Mouse (Mus musculus): ENCODE results near the gene Lrp2. TPM values are rescaled to one million over a fixed set of nuclear protein-coding genes. Genes with fewer than 3 reads are reported as not detected.

The Lrp2 gene
- polyA plus RNA-seq, 1 experiment = not detected

DNA sequence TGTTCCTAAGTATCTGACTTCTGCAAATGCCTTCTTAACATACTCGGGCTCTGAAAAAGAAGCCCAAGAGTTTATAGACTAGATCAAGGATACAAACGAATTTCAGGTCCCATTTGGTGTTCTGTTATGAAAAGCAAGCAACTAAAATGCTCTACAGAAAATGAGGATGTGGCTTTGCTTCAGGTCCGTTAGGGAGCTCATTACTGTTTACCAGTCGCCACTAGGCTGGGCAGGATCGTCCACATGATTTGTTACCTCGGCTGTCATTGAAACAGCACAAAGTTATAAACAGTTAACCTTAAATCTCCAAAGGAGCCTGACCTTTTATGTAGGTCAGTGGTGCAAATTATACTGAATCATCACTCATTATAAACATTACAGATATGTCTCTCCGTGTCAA lies 29.2 kb downstream of the Lrp2 start:
- WGBS = 76% methylated on average over 7 of the region's 7 CpGs
- Histone ChIP-seq H3K27ac (ENCODE audit: insufficient read depth, low read depth, low read length) (no peak overlapping the region), H3K4me1 (ENCODE audit: control insufficient read depth, insufficient read depth, low read length) (no peaks in the 10 kb centered on the region), H3K4me3 (ENCODE audit: insufficient read depth, low read depth, low read length) (no peak overlapping the region)
- TF ChIP-seq POLR2A (IDR thresholded peaks at IDR 0.05; ENCODE audit: insufficient read depth, low read depth, low read length) (no peak), CTCF (IDR thresholded peaks at IDR 0.05; ENCODE audit: insufficient read depth, low read depth, low read length) (no peak)

DNA sequence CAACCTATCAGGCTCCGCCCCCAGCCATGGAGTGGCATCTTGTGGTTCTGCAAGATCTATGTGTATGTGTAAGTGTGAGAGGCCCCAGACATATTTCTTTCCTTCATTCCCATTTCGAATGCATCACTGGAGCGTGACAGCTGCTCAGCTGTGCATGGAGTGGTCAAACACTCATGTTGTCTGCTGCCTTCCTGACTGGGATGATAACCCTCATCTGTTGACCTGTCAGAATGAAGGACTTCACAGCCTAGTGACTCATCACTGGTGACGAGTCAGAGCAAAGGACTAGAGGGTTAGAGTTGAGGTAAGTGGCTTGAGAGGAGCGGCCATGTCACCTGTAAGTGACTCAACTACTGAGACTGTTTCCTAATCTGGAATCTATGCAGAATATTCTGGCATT lies 34.2 kb downstream of the Lrp2 start:
- Histone ChIP-seq H3K4me3 (ENCODE audit: insufficient read depth, low read depth, low read length) (no peak overlapping the region), H3K4me1 (ENCODE audit: control insufficient read depth, insufficient read depth, low read length) (no peaks in the 10 kb centered on the region), H3K27ac (ENCODE audit: insufficient read depth, low read depth, low read length) (no peak overlapping the region)
- 95% methylated on average over 5 of the region's 5 CpGs for WGBS
- no peak for TF ChIP-seq CTCF (IDR thresholded peaks at IDR 0.05; ENCODE audit: insufficient read depth, low read depth, low read length)
- TF ChIP-seq POLR2A (IDR thresholded peaks at IDR 0.05; ENCODE audit: insufficient read depth, low read depth, low read length) = no peak

DNA sequence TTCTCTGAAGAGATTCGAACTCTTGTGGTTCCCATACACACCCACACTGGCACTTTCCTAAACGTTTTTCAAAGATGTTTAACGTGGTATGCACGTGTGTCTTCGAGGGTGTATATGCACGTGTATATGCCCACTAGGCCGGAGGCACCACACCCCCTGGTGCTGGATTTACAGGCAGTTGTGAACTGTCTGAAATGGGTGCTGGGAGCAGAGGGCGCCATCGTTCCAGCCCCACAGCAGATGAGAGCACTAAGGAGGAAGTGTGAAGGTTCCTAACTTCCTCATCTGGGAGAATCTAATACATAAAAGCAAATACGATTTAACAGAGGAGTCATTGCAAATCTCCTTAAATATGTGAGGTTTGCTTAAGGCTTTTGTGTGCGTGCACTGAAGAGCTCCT lies 39.0 kb downstream of the Lrp2 start:
- WGBS = 89% methylated on average over 11 of the region's 11 CpGs

DNA sequence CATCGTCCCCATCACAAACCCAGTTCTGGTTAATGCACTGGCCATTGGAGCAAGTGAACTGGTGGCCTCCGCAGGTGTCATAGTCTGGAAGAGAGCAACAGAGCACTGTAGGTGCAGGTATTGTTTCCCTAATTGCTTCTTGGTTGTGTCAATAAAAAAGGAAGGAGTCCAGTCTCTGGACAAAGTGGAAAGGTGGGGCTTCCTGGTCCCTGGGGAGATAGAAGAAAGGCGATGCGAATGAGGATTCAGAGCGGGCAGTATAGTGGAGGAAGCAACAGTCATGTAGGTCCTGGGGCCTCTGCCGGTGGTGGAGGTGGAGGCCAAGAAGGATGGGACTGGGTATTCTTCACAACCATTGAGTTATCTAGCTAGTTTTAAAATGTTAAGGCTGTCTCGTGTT lies 49.8 kb downstream of the Lrp2 start:
- 84% methylated on average over 7 of the region's 7 CpGs for WGBS
- H3K27ac ChIP-seq (ENCODE audit: insufficient read depth, low read depth, low read length) = no peak overlapping the region
- H3K4me1 ChIP-seq (ENCODE audit: control insufficient read depth, insufficient read depth, low read length) = peaks cover 3% of the 10 kb centered on the region; the same call in 1 of the 2 replicates
- TF ChIP-seq CTCF (IDR thresholded peaks at IDR 0.05; ENCODE audit: insufficient read depth, low read depth, low read length) (no peak), POLR2A (IDR thresholded peaks at IDR 0.05; ENCODE audit: insufficient read depth, low read depth, low read length) (no peak)
- no peak overlapping the region for H3K4me3 ChIP-seq (ENCODE audit: insufficient read depth, low read depth, low read length)

More for the DNA sequence above, 39.0 kb downstream of the Lrp2 start:
- TF ChIP-seq CTCF (IDR thresholded peaks at IDR 0.05; ENCODE audit: insufficient read depth, low read depth, low read length) (no peak), POLR2A (IDR thresholded peaks at IDR 0.05; ENCODE audit: insufficient read depth, low read depth, low read length) (no peak)
- H3K4me3 ChIP-seq (ENCODE audit: insufficient read depth, low read depth, low read length) = no peak overlapping the region
- no peak overlapping the region for H3K27ac ChIP-seq (ENCODE audit: insufficient read depth, low read depth, low read length)
- H3K4me1 ChIP-seq (ENCODE audit: control insufficient read depth, insufficient read depth, low read length) = peaks cover 2% of the 10 kb centered on the region; the same call in 1 of the 2 replicates

DNA sequence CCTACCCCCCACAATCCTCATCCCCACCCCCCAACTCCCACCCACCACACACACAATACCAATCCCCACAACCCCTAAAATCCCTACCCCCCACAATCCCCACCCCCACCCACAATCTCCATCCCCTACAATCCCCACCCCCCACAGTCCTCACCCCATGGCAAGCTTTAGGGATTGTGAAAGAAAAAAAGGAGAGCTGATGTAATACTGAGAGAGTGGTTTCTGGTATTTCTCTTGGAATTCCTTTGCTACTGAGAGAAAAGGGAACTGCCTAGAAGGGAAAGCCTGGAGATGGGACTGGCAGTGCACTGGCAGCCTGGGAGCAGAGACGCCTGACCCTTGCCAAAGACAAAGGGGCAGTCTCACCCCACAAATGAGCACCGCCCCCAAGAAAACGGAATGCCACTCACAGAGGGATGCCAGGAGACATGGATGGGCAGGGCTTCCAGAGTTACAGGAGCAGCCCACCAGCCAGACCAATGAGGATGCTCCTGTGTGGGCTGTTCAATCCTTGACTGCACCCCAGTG lies 54.3 kb downstream of the Lrp2 start:
- TF ChIP-seq CTCF (IDR thresholded peaks at IDR 0.05; ENCODE audit: insufficient read depth, low read depth, low read length) (no peak), POLR2A (IDR thresholded peaks at IDR 0.05; ENCODE audit: insufficient read depth, low read depth, low read length) (no peak)
- peaks cover 3% of the 10 kb centered on the region; the same call in 1 of the 2 replicates for H3K4me1 ChIP-seq (ENCODE audit: control insufficient read depth, insufficient read depth, low read length)
- 26% methylated on average over 3 of the region's 3 CpGs for WGBS
- no peak overlapping the region for H3K27ac ChIP-seq (ENCODE audit: insufficient read depth, low read depth, low read length)
- no peak overlapping the region for H3K4me3 ChIP-seq (ENCODE audit: insufficient read depth, low read depth, low read length)

DNA sequence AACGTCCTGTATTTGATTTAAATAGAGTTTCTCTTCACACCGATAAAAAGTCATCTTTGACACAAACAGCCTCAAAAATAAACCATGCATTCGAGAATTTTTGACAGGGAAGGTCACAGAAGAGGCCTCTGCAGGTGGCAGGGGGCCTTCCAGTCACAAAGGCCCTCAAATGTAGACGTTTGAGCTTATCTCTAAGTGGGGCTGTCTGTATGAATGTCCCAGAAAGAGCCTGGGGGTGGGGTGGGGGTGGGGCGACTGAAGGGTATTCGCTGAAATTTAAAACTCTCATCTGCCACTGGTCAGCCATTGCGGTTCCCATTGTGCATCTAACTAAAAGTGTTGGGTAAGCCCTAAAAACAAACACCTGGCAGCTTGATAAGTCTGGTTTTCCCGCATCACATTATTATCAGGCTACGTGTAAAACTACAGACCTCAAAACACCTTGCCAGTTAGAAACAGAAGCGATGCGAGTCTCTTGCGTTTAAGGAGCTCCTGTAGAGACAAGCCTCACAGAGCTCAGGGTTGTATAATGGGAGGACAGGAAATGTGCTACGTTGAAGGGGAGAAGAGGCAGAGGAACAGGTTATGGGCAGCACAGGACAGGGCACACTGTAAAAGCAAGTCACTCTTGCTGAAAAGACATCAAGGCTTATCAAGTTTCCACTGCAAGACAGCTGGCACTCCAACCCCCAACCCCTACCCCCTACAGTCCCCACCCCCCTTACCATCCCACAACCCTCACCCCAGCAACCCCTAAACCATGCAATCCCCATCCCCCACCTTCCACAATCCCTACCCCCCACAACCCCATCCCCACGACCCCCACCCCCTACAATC lies 55.0 kb downstream of the Lrp2 start:
- Histone ChIP-seq H3K27ac (ENCODE audit: insufficient read depth, low read depth, low read length) (no peak overlapping the region), H3K4me1 (ENCODE audit: control insufficient read depth, insufficient read depth, low read length) (no peaks in the 10 kb centered on the region), H3K4me3 (ENCODE audit: insufficient read depth, low read depth, low read length) (no peak overlapping the region)
- no peak for TF ChIP-seq CTCF (IDR thresholded peaks at IDR 0.05; ENCODE audit: insufficient read depth, low read depth, low read length)
- no peak for TF ChIP-seq POLR2A (IDR thresholded peaks at IDR 0.05; ENCODE audit: insufficient read depth, low read depth, low read length)
- WGBS = 41% methylated on average over 14 of the region's 14 CpGs

DNA sequence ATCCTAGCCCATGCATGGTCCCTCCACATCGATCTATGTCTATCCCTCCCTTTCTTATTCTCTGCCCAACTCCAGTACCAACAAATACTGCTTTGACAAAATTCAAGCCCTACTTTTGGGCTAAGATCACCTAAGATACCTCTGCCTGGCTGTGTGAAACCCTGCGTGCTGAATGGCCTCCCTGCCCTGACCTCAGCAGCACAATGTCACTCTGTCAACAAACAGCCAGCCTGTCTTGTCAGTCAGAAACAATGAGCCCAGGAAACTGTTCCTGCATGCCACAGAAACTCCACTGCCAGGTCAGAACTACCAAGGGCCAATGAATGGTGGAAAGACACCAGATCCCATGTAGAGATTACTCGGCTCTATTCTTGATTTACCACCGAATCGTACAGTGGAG lies 55.7 kb downstream of the Lrp2 start:
- Histone ChIP-seq H3K4me3 (ENCODE audit: insufficient read depth, low read depth, low read length) (no peak overlapping the region), H3K27ac (ENCODE audit: insufficient read depth, low read depth, low read length) (no peak overlapping the region), H3K4me1 (ENCODE audit: control insufficient read depth, insufficient read depth, low read length) (no peaks in the 10 kb centered on the region)
- TF ChIP-seq POLR2A (IDR thresholded peaks at IDR 0.05; ENCODE audit: insufficient read depth, low read depth, low read length) (no peak), CTCF (IDR thresholded peaks at IDR 0.05; ENCODE audit: insufficient read depth, low read depth, low read length) (no peak)
- 68% methylated on average over 5 of the region's 5 CpGs for WGBS

DNA sequence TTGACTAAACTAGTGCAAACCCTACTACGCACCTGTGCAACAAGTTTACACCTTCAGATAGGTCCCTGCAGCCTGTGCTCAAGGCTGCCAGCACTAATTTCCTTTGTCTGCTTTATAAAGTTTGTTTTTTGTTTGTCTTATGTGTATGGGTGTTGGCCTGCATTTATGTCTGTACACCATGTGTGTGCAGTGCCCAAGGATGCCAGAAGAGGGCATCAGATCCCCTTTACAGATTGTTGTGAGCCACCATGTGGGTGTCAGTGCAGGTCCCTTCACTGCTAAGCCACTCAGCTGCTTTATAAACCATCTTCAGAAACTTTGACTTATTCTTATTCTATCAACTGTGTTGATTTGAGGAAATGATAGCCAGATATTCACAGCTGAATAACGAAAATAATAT lies 65.6 kb downstream of the Lrp2 start:
- no peak overlapping the region for H3K27ac ChIP-seq (ENCODE audit: insufficient read depth, low read depth, low read length)
- TF ChIP-seq CTCF (IDR thresholded peaks at IDR 0.05; ENCODE audit: insufficient read depth, low read depth, low read length) (no peak), POLR2A (IDR thresholded peaks at IDR 0.05; ENCODE audit: insufficient read depth, low read depth, low read length) (no peak)
- H3K4me1 ChIP-seq (ENCODE audit: control insufficient read depth, insufficient read depth, low read length) = no peaks in the 10 kb centered on the region
- WGBS = 95% methylated on average over 2 of the region's 2 CpGs
- H3K4me3 ChIP-seq (ENCODE audit: insufficient read depth, low read depth, low read length) = no peak overlapping the region

DNA sequence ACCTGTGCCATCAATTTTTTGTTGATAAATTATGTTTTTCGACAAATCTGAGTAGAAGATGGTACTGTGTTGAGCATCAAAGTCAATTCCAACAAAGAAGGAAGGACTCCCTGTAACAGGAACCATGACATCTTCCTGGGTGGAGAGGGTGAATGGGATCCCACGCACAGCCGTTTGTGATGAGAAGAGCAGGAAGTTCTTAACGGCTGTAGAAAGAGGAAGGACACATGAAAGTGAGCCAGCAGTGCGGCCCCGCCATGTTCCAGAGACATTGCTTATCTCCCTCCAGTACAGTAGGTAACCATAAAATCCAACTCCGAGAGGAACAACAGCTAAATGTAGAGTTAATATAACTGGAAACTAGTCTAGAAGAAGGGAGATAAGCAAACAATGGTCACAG lies 67.6 kb downstream of the Lrp2 start:
- H3K4me3 ChIP-seq (ENCODE audit: insufficient read depth, low read depth, low read length) = no peak overlapping the region
- no peak overlapping the region for H3K27ac ChIP-seq (ENCODE audit: insufficient read depth, low read depth, low read length)
- no peaks in the 10 kb centered on the region for H3K4me1 ChIP-seq (ENCODE audit: control insufficient read depth, insufficient read depth, low read length)
- 87% methylated on average over 7 of the region's 7 CpGs for WGBS
- TF ChIP-seq POLR2A (IDR thresholded peaks at IDR 0.05; ENCODE audit: insufficient read depth, low read depth, low read length) (no peak), CTCF (IDR thresholded peaks at IDR 0.05; ENCODE audit: insufficient read depth, low read depth, low read length) (no peak)
